Mouse (Mus musculus): Measurements from ENCODE around the gene Abcb1b. TPM values are rescaled to one million over a fixed set of nuclear protein-coding genes. Genes with fewer than 3 reads are reported as not detected.
A peak's percentile ranks its signal among the peaks of the same experiment; 100 is the strongest.

Gene Abcb1b
- polyA plus RNA-seq, 1 experiment from 2014 or later, result 0.37 TPM

- Histone ChIP-seq H3K9me3 (replicated peaks) (no peaks in the 10 kb centered on the region), H3K4me2 (no peak overlapping the region), H3K4me3 (replicated peaks) (no peak overlapping the region), H3K36me3 (no peaks in the 10 kb centered on the region), H3K27ac (no peak overlapping the region), H3K27me3 (no peaks in the 10 kb centered on the region), H3K4me1 (replicated peaks) (0 out of 2 replicates have a peak, but pooled peaks cover 2% of the 10 kb centered on the region), H3K9ac (no peak overlapping the region)
- ATAC-seq (ENCODE audit: low read depth) (peak; percentile 77), DNase-seq (peak; percentile 14)
- WGBS (ENCODE audit: insufficient replicate concordance), result 8% methylated on average over 1 of the region's 1 CpGs
These were observed 70.1 kb downstream of the Abcb1b start for GRCm38 (mm10) chr5:8868019-8868418.

GRCm38 (mm10) chr5:8872979-8873915, 75.3 kb downstream of the Abcb1b start:
- H3K4me2 ChIP-seq, result no peak overlapping the region
- H3K4me3 ChIP-seq (replicated peaks), result no peak overlapping the region
- H3K27me3 ChIP-seq, result no peaks in the 10 kb centered on the region
- peak overlapping the region; percentile 62 for H3K27ac ChIP-seq
- H3K36me3 ChIP-seq, result no peaks in the 10 kb centered on the region
- 0 out of 2 replicates have a peak, but pooled peaks cover 2% of the 10 kb centered on the region for H3K4me1 ChIP-seq (replicated peaks)
- H3K9ac ChIP-seq, result no peak overlapping the region
- DNase-seq (no peak), ATAC-seq (ENCODE audit: low read depth) (peak; percentile 12; the same call in 1 of the 2 replicates)
- no peaks in the 10 kb centered on the region for H3K9me3 ChIP-seq (replicated peaks)
- 64% methylated on average over 6 of the region's 6 CpGs for WGBS (ENCODE audit: insufficient replicate concordance)

- Histone ChIP-seq H3K27ac (no peak overlapping the region), H3K27me3 (no peaks in the 10 kb centered on the region), H3K9ac (no peak overlapping the region), H3K4me2 (no peak overlapping the region), H3K4me3 (replicated peaks) (no peak overlapping the region), H3K36me3 (no peaks in the 10 kb centered on the region), H3K4me1 (replicated peaks) (no peaks in the 10 kb centered on the region), H3K9me3 (replicated peaks) (no peaks in the 10 kb centered on the region)
- ATAC-seq (ENCODE audit: low read depth), result no peak
- WGBS (ENCODE audit: insufficient replicate concordance), result 68% methylated on average over 2 of the region's 2 CpGs
- DNase-seq, result no peak
These were observed 79.1 kb downstream of the Abcb1b start for GRCm38 (mm10) chr5:8877086-8877485.

GRCm38 (mm10) chr5:8877800-8878199, 79.9 kb downstream of the Abcb1b start:
- H3K9ac ChIP-seq, result no peak overlapping the region
- WGBS (ENCODE audit: insufficient replicate concordance), result 40% methylated on average over 5 of the region's 5 CpGs

GRCm38 (mm10) chr5:8885837-8886236, 87.9 kb downstream of the Abcb1b start:
- no peaks in the 10 kb centered on the region for H3K27me3 ChIP-seq

More at GRCm38 (mm10) chr5:8877800-8878199, 79.9 kb downstream of the Abcb1b start:
- Histone ChIP-seq H3K27me3 (no peaks in the 10 kb centered on the region), H3K9me3 (replicated peaks) (no peaks in the 10 kb centered on the region), H3K4me3 (replicated peaks) (no peak overlapping the region), H3K4me2 (no peak overlapping the region), H3K4me1 (replicated peaks) (no peaks in the 10 kb centered on the region), H3K27ac (no peak overlapping the region), H3K36me3 (no peaks in the 10 kb centered on the region)
- ATAC-seq (ENCODE audit: low read depth) (no peak), DNase-seq (no peak)

GRCm38 (mm10) chr5:8893300-8894103, 95.6 kb downstream of the Abcb1b start, which contains the start of gene Abcb4:
Gene Abcb4 (plus strand): TSS chr5:8893717.
- WGBS (ENCODE audit: insufficient replicate concordance), result under 1% methylated on average over 59 of the region's 65 CpGs
- H3K27ac ChIP-seq, result peak within 1 kb of the TSS; percentile 97
- H3K4me1 ChIP-seq (replicated peaks), result peaks cover 43% of the 10 kb centered on the region
- H3K9ac ChIP-seq, result peak within 1 kb of the TSS; percentile 96
- DNase-seq (peak; percentile 82), ATAC-seq (ENCODE audit: low read depth) (peak; percentile 89)
- H3K4me2 ChIP-seq, result peak within 1 kb of the TSS; percentile 81
- no peaks in the 10 kb centered on the region for H3K27me3 ChIP-seq
- H3K4me3 ChIP-seq (replicated peaks), result peak within 1 kb of the TSS; percentile 91
- H3K36me3 ChIP-seq, result peaks cover 12% of the 10 kb centered on the region
- H3K9me3 ChIP-seq (replicated peaks), result no peaks in the 10 kb centered on the region

More at GRCm38 (mm10) chr5:8885837-8886236, 87.9 kb downstream of the Abcb1b start:
- no peak overlapping the region for H3K4me3 ChIP-seq (replicated peaks)
- 50% methylated on average over 2 of the region's 2 CpGs for WGBS (ENCODE audit: insufficient replicate concordance)
- no peaks in the 10 kb centered on the region for H3K9me3 ChIP-seq (replicated peaks)
- H3K36me3 ChIP-seq, result no peaks in the 10 kb centered on the region
- no peak overlapping the region for H3K4me2 ChIP-seq
- no peak overlapping the region for H3K27ac ChIP-seq
- no peaks in the 10 kb centered on the region for H3K4me1 ChIP-seq (replicated peaks)
- DNase-seq (no peak), ATAC-seq (ENCODE audit: low read depth) (no peak)
- no peak overlapping the region for H3K9ac ChIP-seq

- H3K4me1 ChIP-seq (replicated peaks), result peaks cover 45% of the 10 kb centered on the region
- H3K27ac ChIP-seq, result peak overlapping the region; percentile 97
- H3K9me3 ChIP-seq (replicated peaks), result no peaks in the 10 kb centered on the region
These were observed 96.1 kb downstream of the Abcb1b start for GRCm38 (mm10) chr5:8894104-8894425.

GRCm38 (mm10) chr5:8894641-8895490, 96.9 kb downstream of the Abcb1b start:
- Histone ChIP-seq H3K27ac (peak overlapping the region; percentile 97), H3K9ac (peak overlapping the region; percentile 96), H3K36me3 (peaks cover 17% of the 10 kb centered on the region), H3K9me3 (replicated peaks) (no peaks in the 10 kb centered on the region), H3K27me3 (no peaks in the 10 kb centered on the region), H3K4me1 (replicated peaks) (peaks cover 45% of the 10 kb centered on the region), H3K4me2 (peak overlapping the region; percentile 81), H3K4me3 (replicated peaks) (peak overlapping the region; percentile 91)
- ATAC-seq (ENCODE audit: low read depth) (peak; percentile 76), DNase-seq (peak; percentile 76)
- 15% methylated on average over 15 of the region's 15 CpGs for WGBS (ENCODE audit: insufficient replicate concordance)

More at GRCm38 (mm10) chr5:8894104-8894425, 96.1 kb downstream of the Abcb1b start:
- under 1% methylated on average over 15 of the region's 15 CpGs for WGBS (ENCODE audit: insufficient replicate concordance)
- DNase-seq (no peak), ATAC-seq (ENCODE audit: low read depth) (no peak)
- Histone ChIP-seq H3K4me3 (replicated peaks) (peak overlapping the region; percentile 91), H3K4me2 (peak overlapping the region; percentile 81), H3K27me3 (no peaks in the 10 kb centered on the region), H3K36me3 (peaks cover 15% of the 10 kb centered on the region), H3K9ac (peak overlapping the region; percentile 96)

- Histone ChIP-seq H3K9ac (no peak overlapping the region; the same call in 1 of the 2 replicates), H3K4me1 (replicated peaks) (peaks cover 45% of the 10 kb centered on the region), H3K27me3 (no peaks in the 10 kb centered on the region), H3K4me2 (peak overlapping the region; percentile 20; the same call in 1 of the 2 replicates), H3K36me3 (peaks cover 28% of the 10 kb centered on the region), H3K9me3 (replicated peaks) (no peaks in the 10 kb centered on the region), H3K4me3 (replicated peaks) (no peak overlapping the region), H3K27ac (no peak overlapping the region)
- WGBS (ENCODE audit: insufficient replicate concordance), result 60% methylated on average over 1 of the region's 1 CpGs
- ATAC-seq (ENCODE audit: low read depth) (no peak), DNase-seq (no peak)
These were observed 98.3 kb downstream of the Abcb1b start for GRCm38 (mm10) chr5:8896198-8896597.

- WGBS (ENCODE audit: insufficient replicate concordance), result 75% methylated on average over 3 of the region's 3 CpGs
- 0 out of 2 replicates have a peak overlapping the region, but pooled peaks have one; percentile 1 for H3K27ac ChIP-seq
- H3K4me3 ChIP-seq (replicated peaks), result no peak overlapping the region
- H3K4me1 ChIP-seq (replicated peaks), result peaks cover 30% of the 10 kb centered on the region
- H3K9ac ChIP-seq, result no peak overlapping the region
- no peaks in the 10 kb centered on the region for H3K27me3 ChIP-seq
- no peaks in the 10 kb centered on the region for H3K9me3 ChIP-seq (replicated peaks)
- peaks cover 36% of the 10 kb centered on the region for H3K36me3 ChIP-seq
- DNase-seq, result no peak
- no peak for ATAC-seq (ENCODE audit: low read depth)
- no peak overlapping the region for H3K4me2 ChIP-seq
These were observed 100.3 kb downstream of the Abcb1b start for GRCm38 (mm10) chr5:8898246-8898645.

Measured in liver, embryonic 13.5 days (tissue).